Mouse (Mus musculus): ENCODE data around the gene Rps6ka6. TPM values are rescaled to one million over a fixed set of nuclear protein-coding genes. Genes with fewer than 3 reads are reported as not detected.

Rps6ka6 gene
- polyA plus RNA-seq, 1 experiment from 2014 or later, result 16.0 TPM

DNA sequence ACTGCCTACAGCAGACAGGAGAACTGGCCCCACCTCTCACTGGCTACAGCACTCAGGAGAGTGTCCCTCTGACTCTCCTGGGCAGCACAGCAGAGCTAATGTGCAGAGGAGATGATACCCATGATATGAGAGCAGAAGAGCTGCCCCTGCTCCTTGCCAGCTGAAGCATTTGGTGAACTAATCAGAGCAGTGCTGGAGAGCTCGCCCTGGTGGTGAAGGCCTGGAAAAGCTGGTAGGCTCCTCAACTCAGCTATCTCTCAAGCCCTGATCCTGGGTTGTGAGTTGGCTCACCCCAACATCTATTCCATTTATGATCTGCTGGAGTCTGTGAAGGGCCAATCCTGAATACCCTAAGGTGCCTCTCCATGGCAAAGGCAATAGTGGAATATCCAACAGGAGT, 163.6 kb downstream of the Rps6ka6 start:
- no peaks in the 10 kb centered on the region for H3K27me3 ChIP-seq
- no peak overlapping the region for H3K9ac ChIP-seq
- H3K9me3 ChIP-seq, result no peaks in the 10 kb centered on the region
- H3K36me3 ChIP-seq, result no peaks in the 10 kb centered on the region
- no peak overlapping the region for H3K4me2 ChIP-seq
- H3K4me3 ChIP-seq, result no peak overlapping the region
- ATAC-seq (ENCODE audit: insufficient number of reproducible peaks, low FRiP score, low TSS enrichment, low read depth), result no peak
- WGBS, result 32% methylated on average over 1 of the region's 1 CpGs
- no peak overlapping the region for H3K27ac ChIP-seq
- H3K4me1 ChIP-seq, result no peaks in the 10 kb centered on the region

Other genes with a start within 250 kb of the Rps6ka6 start
- 0.42 and 0.50 TPM in 2 replicates for gene Hdx, start 159.1 kb upstream of the Rps6ka6 start, polyA plus RNA-seq (2015; fragmentation: Nextera tagmentation; extraction: Ambion mirVana)

Data from limb, embryonic 15.5 days (tissue).